Mouse (Mus musculus) megakaryocyte, embryonic 14.5 days (primary cell): ENCODE data around the gene Crot. TPM values are rescaled to one million over a fixed set of nuclear protein-coding genes. Genes with fewer than 3 reads are reported as not detected.
A peak's percentile ranks its signal among the peaks of the same experiment; 100 is the strongest.
"Not testable (repeated sequence)": the region's sequence is repeated elsewhere in the genome, so short reads cannot be mapped to it uniquely, and the experiment has no call there.

Experiments
- H3K27me3 ChIP-seq: replicated peaks from 2 replicates; pipeline ENCODE3; 2012; ENCODE audit warnings: inconsistent platforms
- H3K36me3 ChIP-seq: replicated peaks from 2 replicates; pipeline ENCODE3; 2012; ENCODE audit warnings: low read length, inconsistent platforms, mixed read lengths
- H3K4me1 ChIP-seq: 2 replicates; pipeline ENCODE4 v1.6.1; 2012; ENCODE audit warnings: inconsistent platforms
- H3K4me3 ChIP-seq: replicated peaks from 2 replicates; pipeline ENCODE3; 2012; ENCODE audit warnings: moderate library complexity, mild to moderate bottlenecking, inconsistent platforms
- H3K9me3 ChIP-seq: 2 replicates; pipeline ENCODE4 v1.6.1; 2012; ENCODE audit warnings: inconsistent platforms
- FLI1 ChIP-seq: IDR thresholded peaks from 2 replicates; pipeline ENCODE4 v1.6.1; 2012; ENCODE audit warnings: low read length, inconsistent platforms, mixed read lengths
- GATA1 ChIP-seq: IDR thresholded peaks from 3 replicates; pipeline ENCODE4 v1.6.1; 2012; ENCODE audit warnings: mixed read lengths, low read length, inconsistent platforms, borderline replicate concordance
- polyA plus RNA-seq: library from polyadenylated mRNA; stranded (reverse); fragments of >175 nt; gene quantifications from 2 replicates; pipeline ENCODE4 v1.2.3, GENCODE M21; 2012; ENCODE audit warnings: low replicate concordance; ENCODE audit not compliant: insufficient read depth

Crot gene
- polyA plus RNA-seq, 1 experiment = 0.83 TPM

DNA sequence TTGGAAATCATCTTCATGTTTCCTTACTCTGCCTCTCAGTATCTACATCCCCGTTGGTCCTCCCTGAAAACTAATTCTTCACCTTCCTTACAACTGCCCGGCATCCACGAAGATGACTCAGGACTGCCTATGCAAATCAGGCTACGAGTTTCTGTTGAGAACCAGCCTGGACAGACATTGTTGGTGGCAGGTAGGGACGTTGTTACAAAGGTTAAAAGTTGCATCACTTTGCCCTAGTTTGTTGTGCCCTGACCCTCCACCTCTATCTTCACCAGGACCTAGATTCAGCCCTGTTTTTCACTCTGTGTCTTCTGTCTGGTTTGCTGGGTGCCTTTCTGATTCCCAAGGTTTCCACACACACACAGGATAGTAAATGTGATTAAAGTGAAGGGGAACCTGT is 36.7 kb upstream of the Crot start:
- H3K27me3 ChIP-seq = no peaks in the 10 kb centered on the region
- H3K9me3 ChIP-seq = no peaks in the 10 kb centered on the region
- H3K4me1 ChIP-seq = no peaks in the 10 kb centered on the region
- H3K36me3 ChIP-seq = no peaks in the 10 kb centered on the region
- H3K4me3 ChIP-seq = no peak overlapping the region
- TF ChIP-seq GATA1 (no peak), FLI1 (no peak)

DNA sequence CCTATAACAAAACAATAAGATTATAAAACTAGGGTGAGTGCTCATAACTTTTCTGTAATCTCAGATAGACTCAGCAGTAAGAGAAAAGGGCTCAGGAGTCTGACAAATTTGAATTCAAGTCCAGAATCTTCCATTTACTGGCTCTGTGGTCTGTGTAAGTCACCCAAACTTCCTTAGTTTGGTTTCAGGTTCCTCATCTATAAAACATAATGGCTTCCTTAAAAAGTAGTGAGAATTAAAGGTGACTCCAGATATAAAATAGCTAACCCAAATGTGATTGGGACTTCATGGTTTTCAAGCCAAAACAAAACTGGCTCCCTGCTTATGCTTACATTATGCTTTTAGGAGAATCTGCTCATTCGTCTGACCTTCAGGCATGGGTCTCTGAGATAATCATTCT is 35.5 kb upstream of the Crot start:
- H3K27me3 ChIP-seq = no peaks in the 10 kb centered on the region
- no peaks in the 10 kb centered on the region for H3K4me1 ChIP-seq
- H3K9me3 ChIP-seq = no peaks in the 10 kb centered on the region
- no peak for TF ChIP-seq FLI1
- TF ChIP-seq GATA1 = no peak
- no peaks in the 10 kb centered on the region for H3K36me3 ChIP-seq
- H3K4me3 ChIP-seq = no peak overlapping the region

DNA sequence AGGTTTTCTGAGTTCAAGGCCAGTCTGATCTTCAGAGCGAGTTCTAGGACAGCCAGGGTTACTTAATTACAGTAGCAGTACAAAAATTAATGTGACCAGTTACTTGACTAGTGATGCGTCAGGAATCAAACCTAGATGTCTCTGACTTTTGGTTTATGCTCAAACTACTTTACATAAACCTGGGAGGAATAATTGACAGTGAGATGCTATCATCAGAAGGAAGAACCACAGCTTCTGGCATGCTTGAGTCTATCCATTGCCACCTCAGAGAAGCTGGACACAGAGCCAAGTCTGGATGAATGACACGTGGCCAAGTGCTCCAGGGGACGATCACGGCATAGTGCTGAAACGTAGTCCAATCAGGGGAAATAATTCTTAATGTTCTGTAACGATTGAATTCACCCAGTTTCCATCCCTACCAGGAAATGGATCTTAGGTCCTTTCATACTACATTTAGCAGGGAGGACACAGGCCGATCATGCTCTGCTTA is 35.0 kb upstream of the Crot start:
- Histone ChIP-seq H3K36me3 (no peaks in the 10 kb centered on the region), H3K27me3 (no peaks in the 10 kb centered on the region), H3K9me3 (no peaks in the 10 kb centered on the region), H3K4me3 (no peak overlapping the region), H3K4me1 (no peaks in the 10 kb centered on the region)
- no peak for TF ChIP-seq FLI1
- TF ChIP-seq GATA1 = no peak

DNA sequence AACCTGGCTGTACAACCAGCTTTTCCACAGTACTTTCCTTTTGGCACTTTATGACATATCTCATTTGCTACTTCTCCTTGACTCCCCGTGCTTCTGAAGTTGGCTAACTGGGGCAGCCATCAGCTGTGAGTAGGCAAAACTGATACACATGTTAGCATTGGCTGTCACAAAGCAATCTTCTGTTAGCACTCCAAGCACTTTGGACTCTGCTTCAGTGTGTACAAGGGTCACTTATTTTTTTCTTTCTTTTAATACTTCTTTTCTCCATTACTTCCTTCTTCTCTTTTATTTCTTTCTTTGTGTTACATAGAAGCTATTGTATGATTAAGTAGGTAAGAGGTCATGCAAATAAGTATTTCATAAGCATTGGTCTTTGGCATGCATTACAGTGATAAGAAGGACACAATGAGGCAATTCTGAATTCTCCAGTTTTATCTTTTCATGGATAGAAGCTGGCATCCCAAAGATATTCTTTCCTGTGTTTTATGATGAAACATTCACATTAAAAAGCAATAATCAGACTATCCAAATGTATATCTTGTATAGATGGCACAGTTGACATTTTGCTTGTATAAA is 31.2 kb upstream of the Crot start:
- no peak for TF ChIP-seq GATA1
- no peak for TF ChIP-seq FLI1
- H3K36me3 ChIP-seq = no peaks in the 10 kb centered on the region
- no peaks in the 10 kb centered on the region for H3K9me3 ChIP-seq
- no peak overlapping the region for H3K4me3 ChIP-seq
- H3K4me1 ChIP-seq = no peaks in the 10 kb centered on the region
- no peaks in the 10 kb centered on the region for H3K27me3 ChIP-seq

DNA sequence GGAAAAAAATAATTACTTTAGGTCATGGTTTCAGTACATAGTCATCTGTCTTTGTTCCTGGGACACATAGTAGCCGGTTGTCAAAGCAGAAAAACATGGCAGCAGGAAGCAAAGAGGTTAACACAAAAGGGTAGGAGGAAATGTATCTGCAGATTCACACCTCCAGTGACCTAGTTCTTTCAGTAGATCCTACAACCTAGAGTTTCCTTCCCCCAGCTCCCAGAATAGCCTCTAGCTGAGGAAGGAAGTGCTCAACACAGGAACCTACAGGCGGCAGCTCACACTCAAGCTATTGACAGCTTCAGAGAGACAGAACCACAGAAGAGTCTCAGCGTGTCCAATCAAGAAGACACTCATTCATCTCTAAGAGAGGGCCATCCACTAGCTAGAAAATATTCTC is 18.2 kb upstream of the Crot start:
- no peaks in the 10 kb centered on the region for H3K27me3 ChIP-seq
- peaks cover 11% of the 10 kb centered on the region for H3K4me1 ChIP-seq
- no peaks in the 10 kb centered on the region for H3K36me3 ChIP-seq
- no peak for TF ChIP-seq GATA1
- TF ChIP-seq FLI1 = no peak
- no peaks in the 10 kb centered on the region for H3K9me3 ChIP-seq
- peak overlapping the region; percentile 17 for H3K4me3 ChIP-seq

DNA sequence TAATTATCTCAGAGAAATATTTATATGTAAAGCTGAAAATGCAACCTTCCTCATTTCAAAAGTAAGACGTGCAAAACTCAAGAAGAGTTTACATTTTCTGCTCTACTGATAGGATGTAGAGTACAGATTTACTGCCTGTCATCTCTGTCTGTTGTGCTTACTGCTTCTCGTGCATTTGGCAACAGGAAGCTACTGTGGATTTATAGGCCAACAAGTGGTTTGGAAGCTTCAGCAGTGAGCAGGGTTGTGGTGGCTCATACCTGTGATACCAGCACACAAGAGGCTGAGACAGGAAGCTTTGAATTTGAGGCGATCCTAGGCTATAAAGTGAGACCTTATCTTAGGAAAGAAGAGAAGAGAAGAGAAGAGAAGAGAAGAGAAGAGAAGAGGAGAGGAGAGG is 17.6 kb upstream of the Crot start:
- H3K4me3 ChIP-seq = peak overlapping the region; percentile 7
- TF ChIP-seq FLI1 = no peak
- no peak for TF ChIP-seq GATA1
- no peaks in the 10 kb centered on the region for H3K27me3 ChIP-seq
- H3K4me1 ChIP-seq = peaks cover 11% of the 10 kb centered on the region
- 0 out of 2 replicates have a peak, but pooled peaks cover under 1% of the 10 kb centered on the region for H3K9me3 ChIP-seq
- no peaks in the 10 kb centered on the region for H3K36me3 ChIP-seq

DNA sequence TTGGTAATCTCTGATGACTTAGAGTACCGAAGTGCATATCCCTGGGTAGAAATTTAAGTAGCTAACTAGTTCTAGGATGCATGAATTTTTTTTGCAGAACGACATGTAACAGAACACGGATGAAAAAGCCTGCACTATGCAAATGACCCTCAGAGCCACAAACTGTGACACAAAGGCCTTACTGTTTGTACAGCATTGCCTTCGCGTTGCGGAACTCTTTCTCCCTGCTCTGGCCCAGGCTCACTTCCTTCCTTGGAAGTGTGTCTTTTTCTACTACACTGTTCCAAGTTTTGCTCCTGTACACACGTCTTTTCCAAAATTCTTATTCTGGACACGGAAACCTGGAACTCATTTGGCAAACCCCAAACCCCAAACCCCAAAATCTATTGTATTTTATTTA is 14.2 kb upstream of the Crot start:
- TF ChIP-seq FLI1 (no peak), GATA1 (no peak)
- no peaks in the 10 kb centered on the region for H3K27me3 ChIP-seq
- H3K36me3 ChIP-seq = no peaks in the 10 kb centered on the region
- H3K9me3 ChIP-seq = peaks cover 5% of the 10 kb centered on the region; the same call in 1 of the 2 replicates
- H3K4me3 ChIP-seq = no peak overlapping the region
- peaks cover 11% of the 10 kb centered on the region for H3K4me1 ChIP-seq

DNA sequence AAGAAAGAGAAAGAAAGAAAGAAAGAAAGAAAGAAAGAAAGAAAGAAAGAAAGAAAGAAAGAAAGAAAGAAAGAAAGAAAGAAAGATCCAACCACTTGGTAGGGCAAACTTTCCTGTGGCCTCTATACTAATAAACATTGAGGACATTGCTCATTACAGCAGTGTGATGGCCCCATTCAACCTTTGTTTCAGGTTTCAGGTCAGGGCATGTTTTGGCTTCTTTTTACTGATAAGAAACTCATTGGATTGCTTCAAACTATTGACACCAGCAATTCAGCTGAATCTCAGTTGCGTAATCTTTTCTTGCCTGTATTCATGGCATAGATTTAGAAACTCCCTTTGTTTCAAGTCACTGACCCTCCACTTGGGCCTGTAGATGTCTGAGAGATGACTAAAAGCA is 13.0 kb upstream of the Crot start:
- Histone ChIP-seq H3K9me3 (peaks cover 5% of the 10 kb centered on the region; the same call in 1 of the 2 replicates), H3K4me3 (no peak overlapping the region), H3K27me3 (no peaks in the 10 kb centered on the region), H3K4me1 (peaks cover 4% of the 10 kb centered on the region), H3K36me3 (no peaks in the 10 kb centered on the region)
- TF ChIP-seq GATA1 = no peak
- no peak for TF ChIP-seq FLI1

DNA sequence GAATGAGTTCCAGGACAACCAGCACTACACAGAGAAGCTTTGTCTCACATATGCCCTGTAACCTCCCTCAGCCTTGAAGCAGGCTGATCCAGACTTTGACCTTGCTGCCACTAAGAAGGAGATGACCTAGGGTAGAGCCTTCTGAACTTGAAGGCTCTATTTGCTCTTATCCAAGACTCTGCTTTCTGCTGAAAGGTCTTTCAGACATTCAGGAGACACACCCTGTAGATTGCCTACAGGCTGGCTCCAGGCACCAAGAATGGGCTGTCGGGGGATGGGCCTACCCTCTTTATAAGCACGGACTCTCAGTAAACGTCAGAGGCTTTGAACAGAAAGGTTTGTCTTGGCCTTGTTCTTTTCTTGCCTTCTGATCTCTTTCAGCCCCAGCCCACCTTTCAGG is 9.5 kb upstream of the Crot start:
- H3K36me3 ChIP-seq, H3K4me3 ChIP-seq, H3K9me3 ChIP-seq, H3K4me1 ChIP-seq, H3K27me3 ChIP-seq: not testable (repeated sequence)

DNA sequence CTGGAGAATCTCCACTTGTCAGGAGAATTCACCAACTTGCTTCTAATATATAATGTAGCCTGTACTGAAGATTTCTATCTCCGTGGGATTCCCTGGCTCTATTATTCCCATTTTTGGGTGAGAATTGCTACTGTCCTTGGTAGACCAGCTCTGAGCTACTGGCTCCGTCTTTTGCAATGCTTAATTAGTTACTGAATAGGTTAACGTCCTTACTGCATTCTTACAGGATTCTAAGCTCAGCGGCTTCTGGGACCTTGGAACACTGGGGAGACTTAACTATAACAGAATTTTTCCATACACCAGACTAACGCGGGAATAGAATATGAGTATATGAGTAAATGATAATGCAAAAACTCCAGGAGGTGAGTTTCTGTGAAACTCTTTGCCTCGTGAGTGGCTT is 2.9 kb upstream of the Crot start:
- not testable (repeated sequence) for H3K4me1 ChIP-seq, H3K36me3 ChIP-seq, H3K9me3 ChIP-seq, H3K4me3 ChIP-seq, H3K27me3 ChIP-seq

DNA sequence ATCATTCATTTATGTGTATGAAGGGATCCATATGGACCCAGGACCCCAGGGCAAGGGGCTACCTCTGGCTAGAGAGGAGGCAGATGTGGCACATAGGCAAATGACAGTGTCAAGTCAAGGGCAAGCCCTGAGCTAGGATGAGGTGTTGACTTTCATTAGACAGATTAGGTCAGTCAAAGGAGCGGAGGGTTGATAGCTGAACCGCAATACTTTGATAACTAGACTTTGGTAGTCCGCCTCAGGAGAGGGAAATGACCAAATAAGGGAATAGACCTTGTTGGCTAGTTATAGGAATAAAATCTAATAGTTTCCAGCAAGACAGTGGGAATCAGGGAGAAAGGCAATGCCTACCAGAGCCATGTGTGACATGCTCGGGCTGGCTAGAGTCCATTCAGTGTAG is 2.0 kb upstream of the Crot start:
- Histone ChIP-seq H3K36me3 (peaks cover 6% of the 10 kb centered on the region), H3K27me3 (no peaks in the 10 kb centered on the region), H3K4me1 (peaks cover 14% of the 10 kb centered on the region), H3K4me3 (no peak overlapping the region), H3K9me3 (0 out of 2 replicates have a peak, but pooled peaks cover 4% of the 10 kb centered on the region)
- no peak for TF ChIP-seq GATA1
